Mouse (Mus musculus) testis, postnatal 14 days (tissue): ENCODE results near the gene Ep400.
"Not testable (repeated sequence)": the region's sequence is repeated elsewhere in the genome, so short reads cannot be mapped to it uniquely, and the experiment has no call there.

Experiments
- DNase-seq: peaks from one replicate; pipeline ENCODE4 v3.0.0; 2021; ENCODE audit warnings: low spot score

Gene Ep400

DNA sequence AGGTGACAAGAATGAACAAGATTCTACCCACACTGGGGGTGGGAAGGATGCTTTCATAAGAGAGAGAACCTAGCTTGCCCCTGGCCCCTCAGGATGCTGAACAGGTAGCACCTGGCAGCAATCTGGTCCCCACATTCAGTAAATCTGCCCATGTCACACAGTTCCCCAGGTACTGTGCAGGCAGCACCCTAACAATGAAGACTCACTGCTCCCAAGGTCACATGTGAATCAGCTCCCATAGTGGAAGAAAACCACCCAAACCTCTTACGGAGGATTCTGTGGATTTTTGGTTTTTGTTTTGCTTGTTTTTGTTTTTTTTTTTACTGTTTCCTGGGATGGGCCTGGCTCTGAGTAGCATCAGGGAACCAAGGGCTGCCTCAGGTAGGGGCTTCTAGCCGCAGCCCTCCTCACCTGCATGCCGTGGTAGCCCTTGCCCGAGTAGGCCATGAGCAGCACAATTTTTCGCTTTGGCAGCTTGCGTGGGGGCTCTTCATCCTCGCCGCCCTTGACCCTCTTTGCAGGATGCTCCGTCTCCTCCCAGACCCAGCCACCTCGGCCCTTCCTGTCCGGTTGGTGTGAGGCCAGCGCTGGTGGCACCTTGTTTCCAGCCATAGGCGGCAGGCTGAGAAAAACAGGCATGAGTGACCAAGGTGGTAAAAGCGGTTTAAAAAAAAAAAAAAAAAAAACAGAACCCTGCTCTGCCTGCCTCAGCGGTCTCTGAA, 8.9 kb upstream of the Ep400 start:
- no peak for DNase-seq

DNA sequence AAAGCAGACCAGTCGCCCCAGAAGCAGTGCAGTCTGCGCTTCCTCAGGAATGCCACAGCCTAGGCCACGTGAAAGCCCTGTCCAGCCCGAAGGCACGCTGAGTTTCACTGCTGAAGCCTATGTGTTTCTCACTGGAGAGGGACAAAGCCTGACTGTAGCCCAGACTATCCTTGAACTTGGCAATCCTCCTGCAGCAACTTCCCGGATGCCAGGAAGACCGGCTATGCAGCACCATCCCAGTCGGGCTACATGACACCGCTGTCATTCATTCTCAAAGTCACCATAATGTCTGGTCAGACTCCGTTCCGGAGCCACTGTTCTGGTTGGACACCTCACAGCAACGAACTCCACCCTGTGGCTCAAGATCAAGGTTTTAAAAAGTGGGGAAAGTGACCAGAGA, 7.7 kb upstream of the Ep400 start:
- no peak for DNase-seq

DNA sequence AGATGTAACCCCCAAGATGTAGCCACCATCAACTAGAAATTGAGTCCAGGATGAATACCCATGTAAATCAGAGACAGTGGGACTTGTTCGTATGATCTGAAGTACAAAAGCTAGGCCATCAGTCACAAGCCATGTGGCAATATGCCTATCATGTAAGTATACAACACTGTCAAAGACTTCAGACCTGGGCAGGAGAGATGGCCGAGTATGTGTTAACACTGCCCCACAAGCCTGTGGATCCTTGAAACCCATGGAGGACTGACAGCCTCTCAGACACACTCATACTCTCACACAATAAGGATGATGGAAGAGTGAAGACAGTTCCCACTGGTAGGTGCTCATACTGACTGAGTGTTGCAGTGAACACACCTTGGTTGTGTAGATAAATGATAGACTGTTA, 5.6 kb upstream of the Ep400 start:
- DNase-seq, result no peak

DNA sequence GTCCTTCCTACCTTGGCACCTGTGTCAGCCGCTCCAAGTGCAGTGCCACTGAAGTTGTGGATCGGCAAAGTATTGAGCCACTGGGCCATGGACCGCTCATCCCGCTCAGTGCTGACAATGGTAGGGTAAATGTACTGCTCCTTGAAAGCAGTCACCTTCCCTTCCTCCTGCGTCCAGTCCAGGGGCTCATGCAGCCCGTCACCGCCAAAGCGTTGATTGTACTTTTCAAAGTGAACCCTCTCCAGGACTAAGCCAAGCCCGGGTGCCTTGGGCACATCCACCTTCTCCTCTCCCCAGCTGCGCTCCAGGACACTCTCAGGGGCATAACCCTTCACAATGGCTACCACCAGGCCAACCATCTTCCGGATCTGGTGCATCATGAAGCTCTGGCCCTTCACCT, 4.0 kb upstream of the Ep400 start:
- DNase-seq, result no peak

GRCm38 (mm10) chr5:110772945-110773344, 2.4 kb upstream of the Ep400 start:
- DNase-seq, result not testable (repeated sequence)

GRCm38 (mm10) chr5:110770031-110770445, 479 bp downstream of the Ep400 start:
- no peak for DNase-seq

DNA sequence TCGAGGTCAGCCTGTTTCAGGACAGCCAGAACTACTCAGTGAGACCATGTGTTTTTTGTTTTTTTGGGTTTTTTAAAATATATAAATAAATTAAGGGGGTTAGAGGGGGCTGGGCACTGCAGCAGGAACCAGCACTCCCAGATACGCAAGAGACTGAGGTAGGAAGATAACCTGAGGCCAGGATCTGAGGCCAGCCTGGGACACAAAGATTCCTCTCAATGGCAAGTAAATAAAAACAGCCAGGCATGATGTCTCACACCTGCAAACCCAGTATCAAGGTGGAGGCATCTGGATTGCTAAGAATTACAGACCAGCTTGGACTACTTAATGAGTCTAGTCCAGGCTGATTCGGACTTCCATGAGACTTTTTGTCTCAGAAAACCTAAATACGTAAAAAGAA, 1.2 kb downstream of the Ep400 start:
- DNase-seq, result no peak

DNA sequence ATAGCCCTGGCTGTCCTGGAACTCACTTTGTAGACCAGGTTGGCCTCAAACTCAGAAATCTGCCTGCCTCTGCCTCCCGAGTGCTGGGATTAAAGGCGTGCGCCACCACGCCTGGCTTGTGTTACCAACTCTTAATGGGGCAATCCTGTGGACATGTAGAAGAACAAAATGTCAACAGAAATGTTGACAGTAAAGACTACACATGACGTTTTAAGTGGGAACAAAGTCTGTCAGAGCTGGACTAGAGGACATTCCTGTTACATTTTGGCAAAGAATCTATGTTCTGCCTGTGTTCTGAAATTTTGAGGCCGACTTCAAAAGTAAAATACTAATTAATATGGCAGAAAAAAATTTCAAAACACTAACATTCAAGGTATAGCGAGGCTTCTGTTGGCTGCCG, 6.6 kb downstream of the Ep400 start:
- no peak for DNase-seq

- no peak for DNase-seq
Measured at GRCm38 (mm10) chr5:110745021-110745420, 25.5 kb downstream of the Ep400 start.

GRCm38 (mm10) chr5:110739496-110740275, 30.8 kb downstream of the Ep400 start:
- no peak for DNase-seq

- no peak for DNase-seq
Measured at GRCm38 (mm10) chr5:110735606-110736005, 34.9 kb downstream of the Ep400 start.

GRCm38 (mm10) chr5:110733231-110733823, 37.2 kb downstream of the Ep400 start:
- no peak for DNase-seq

GRCm38 (mm10) chr5:110731227-110731626, 39.3 kb downstream of the Ep400 start:
- no peak for DNase-seq

DNA sequence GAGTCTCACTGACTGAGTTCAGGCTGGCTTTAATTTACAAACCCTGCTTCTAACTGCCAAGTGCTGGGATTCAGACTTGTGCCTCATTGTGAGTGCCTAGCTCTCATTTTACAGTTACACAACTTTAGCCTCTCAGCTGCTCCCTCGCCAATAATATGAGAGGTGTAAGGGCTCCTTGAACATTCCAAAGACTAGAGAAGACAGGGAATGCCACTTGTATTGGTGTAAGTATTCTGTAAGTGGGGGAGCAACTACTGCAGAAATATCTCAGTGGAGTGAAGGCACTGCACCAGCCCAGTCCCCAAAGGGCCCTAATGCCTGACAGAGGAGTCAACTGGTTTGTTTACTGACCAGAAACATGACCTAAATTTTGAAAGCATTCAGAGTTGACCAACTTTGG, 42.7 kb downstream of the Ep400 start:
- DNase-seq, result no peak

DNA sequence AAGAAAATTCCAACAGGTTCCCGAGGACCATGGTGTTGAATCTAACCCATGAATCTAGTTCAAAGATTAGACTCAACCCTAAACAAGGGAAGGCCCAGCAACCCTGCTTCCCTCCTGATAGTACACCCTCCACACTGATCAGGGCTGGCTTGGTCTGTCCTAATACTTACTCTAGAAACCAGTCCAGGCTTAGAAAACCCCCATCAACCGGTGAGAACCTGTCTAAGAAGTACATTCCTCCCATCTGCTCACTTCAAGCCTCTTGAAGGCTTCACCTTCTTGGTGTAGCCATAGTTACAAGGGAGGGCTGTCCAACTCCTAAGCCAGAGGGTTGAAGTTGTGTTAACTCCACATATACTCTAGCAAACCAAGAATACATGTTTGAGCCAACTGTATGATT, 47.0 kb downstream of the Ep400 start:
- no peak for DNase-seq

DNA sequence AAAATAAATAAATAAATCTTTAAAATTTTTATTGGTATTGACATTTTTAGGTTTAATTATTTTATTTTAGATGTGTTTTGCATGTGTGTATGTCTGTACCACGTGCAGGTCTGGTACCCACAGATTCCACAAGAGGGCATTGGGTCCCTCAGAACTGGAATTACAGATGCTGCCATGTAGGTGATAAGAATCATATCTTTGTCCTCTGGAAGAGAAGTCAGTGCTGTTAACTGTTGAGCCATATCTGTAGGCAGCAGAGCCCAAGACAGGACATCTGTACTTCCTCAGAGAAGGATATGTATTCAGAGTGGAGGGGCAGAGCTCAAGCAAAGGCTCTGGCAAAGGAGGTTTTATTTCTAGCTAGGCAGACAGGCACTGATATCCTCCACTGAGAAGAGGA, 49.1 kb downstream of the Ep400 start:
- DNase-seq, result not testable (repeated sequence)

DNA sequence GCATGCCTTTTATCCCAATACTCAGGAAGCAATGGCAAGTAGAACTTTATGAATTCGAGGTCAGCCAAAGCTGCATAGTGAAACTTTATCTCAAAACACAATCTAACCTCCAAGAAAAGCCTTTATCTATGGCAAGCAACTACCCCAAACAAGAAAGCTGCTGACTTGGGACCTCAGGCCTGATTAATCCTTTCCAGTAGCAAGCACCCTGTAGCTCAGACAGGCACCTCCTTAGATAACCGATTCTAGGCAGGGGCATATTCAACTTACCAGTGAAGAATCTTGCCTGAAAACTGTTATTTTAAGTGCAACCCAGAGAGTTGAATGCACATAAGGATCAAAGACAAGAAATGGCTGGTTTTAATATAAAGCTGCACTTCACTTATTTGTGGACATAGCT, 59.1 kb downstream of the Ep400 start:
- DNase-seq, result no peak

GRCm38 (mm10) chr5:110709256-110709655, 61.3 kb downstream of the Ep400 start:
- DNase-seq, result no peak

GRCm38 (mm10) chr5:110704004-110704403, 66.5 kb downstream of the Ep400 start:
- DNase-seq, result no peak

GRCm38 (mm10) chr5:110698617-110699016, 71.9 kb downstream of the Ep400 start:
- DNase-seq, result no peak

DNA sequence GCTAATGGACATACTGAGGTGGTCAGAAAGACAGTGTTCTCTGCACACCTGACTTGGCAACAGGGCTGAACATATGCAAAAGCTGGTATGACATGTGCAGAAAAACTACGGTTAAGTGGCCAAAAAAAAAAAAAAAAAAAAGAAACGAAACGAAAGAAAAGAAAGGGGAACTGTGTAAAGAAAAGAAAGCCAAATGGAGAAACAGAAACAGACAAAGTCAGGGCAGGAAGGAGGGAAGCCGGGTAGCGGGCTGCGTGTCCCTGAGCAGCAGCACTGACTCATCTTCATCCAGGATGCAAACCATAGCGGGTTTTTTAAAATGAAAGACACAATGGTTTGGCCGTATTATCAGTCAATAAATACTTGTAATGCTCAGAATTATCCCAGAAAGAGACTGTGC, 88.5 kb downstream of the Ep400 start:
- no peak for DNase-seq

GRCm38 (mm10) chr5:110665486-110666121, 104.9 kb downstream of the Ep400 start:
- no peak for DNase-seq
